10 mouse cellular contexts compared by ENCODE assay signal in genomic region chr2:157395960-157396359, GRCm38 (mm10). TPM values are rescaled to one million over a fixed set of nuclear protein-coding genes. Genes with fewer than 3 reads are reported as not detected.
DNase-seq lines count a peak whose midpoint lies in the region; ATAC-seq and TF ChIP-seq lines count a peak whose summit lies in the region.
"Had no signal": no experiment of that assay in that cellular context is flagged by ENCODE, and none has a peak within 500 bp of the region (broad histone marks: within the 10 kb centered on the region; RNA-seq: fewer than 3 reads in every experiment).

No protein-coding gene starts in this region.

- H3K4me3 ChIP-seq in forebrain, embryonic 10.5 days, result no peak overlapping the region
- no peak overlapping the region for H3K4me3 ChIP-seq in forebrain, postnatal 0 days (ENCODE audit: low read depth, low read length)
- H3K4me3 ChIP-seq in spleen, adult 2 months (ENCODE audit: extremely low read depth, insufficient read depth, insufficient read length), result no peak overlapping the region
- H3K4me3 ChIP-seq in midbrain, postnatal 0 days (ENCODE audit: low read depth, low read length), result no peak overlapping the region

- peak overlapping the region; percentile 12 for H3K27ac ChIP-seq in forebrain, embryonic 10.5 days
- no peak overlapping the region for H3K27ac ChIP-seq in forebrain, postnatal 0 days (ENCODE audit: low read depth, low read length)
- H3K27ac ChIP-seq in spleen, adult 2 months (ENCODE audit: insufficient read depth, low read length), result peak overlapping the region; percentile 48
- no peak overlapping the region; the same call in 1 of the 2 replicates for H3K27ac ChIP-seq in midbrain, postnatal 0 days (ENCODE audit: low read depth, low read length)

- DNase-seq in forebrain, embryonic 10.5 days (ENCODE audit: extremely low spot score, low spot score), result no peak
- no peak for DNase-seq in forebrain, postnatal 0 days
- DNase-seq in spleen, adult 2 months (ENCODE audit: low read depth in 1 of 2, low spot score in 2 of 2), result peak; percentile 11 to 37
- DNase-seq in spleen, adult 12 weeks (ENCODE audit: low spot score), result no peak
- peak; percentile 12 for DNase-seq in midbrain, postnatal 0 days (ENCODE audit: low spot score)
- DNase-seq in cerebellum, adult 9-11 months, result no peak
- no peak for DNase-seq in left cerebral cortex, adult 11 months (ENCODE audit: low spot score)
- no peak for DNase-seq in ovary, adult 18-20 months (ENCODE audit: low spot score)

- H3K36me3 ChIP-seq in forebrain, embryonic 10.5 days (replicated peaks), result peaks cover 71% of the 10 kb centered on the region
- H3K36me3 ChIP-seq in forebrain, postnatal 0 days (ENCODE audit: insufficient read depth), result peaks cover 16% of the 10 kb centered on the region
- H3K36me3 ChIP-seq in spleen, adult 2 months (ENCODE audit: control insufficient read depth, insufficient read depth, low read length), result peaks cover 9% of the 10 kb centered on the region
- H3K36me3 ChIP-seq in midbrain, postnatal 0 days (ENCODE audit: insufficient read depth, low read length), result peaks cover 17% of the 10 kb centered on the region

- peaks cover 23% of the 10 kb centered on the region for H3K4me1 ChIP-seq in forebrain, embryonic 10.5 days
- no peaks in the 10 kb centered on the region for H3K4me1 ChIP-seq in forebrain, postnatal 0 days (ENCODE audit: insufficient read depth)
- peaks cover 23% of the 10 kb centered on the region; the same call in 1 of the 2 replicates for H3K4me1 ChIP-seq in spleen, adult 2 months (ENCODE audit: control insufficient read depth, insufficient read depth, insufficient read length)
- H3K4me1 ChIP-seq in midbrain, postnatal 0 days (ENCODE audit: insufficient read depth, low read length), result no peaks in the 10 kb centered on the region

- H3K9ac ChIP-seq in forebrain, postnatal 0 days, result no peak overlapping the region
- H3K9ac ChIP-seq in midbrain, postnatal 0 days (replicated peaks; ENCODE audit: low read length, poor library complexity, severe bottlenecking), result no peak overlapping the region

- TF ChIP-seq CTCF in forebrain, postnatal 0 days (IDR thresholded peaks at IDR 0.05; ENCODE audit: low read depth), result no peak
- TF ChIP-seq CTCF in spleen, adult 2 months (IDR thresholded peaks at IDR 0.05; ENCODE audit: extremely low read depth, insufficient read depth, insufficient read length, insufficient replicate concordance), result no peak
- no peak for TF ChIP-seq CTCF in midbrain, postnatal 0 days (IDR thresholded peaks at IDR 0.05)

- no peaks in the 10 kb centered on the region for H3K27me3 ChIP-seq in forebrain, embryonic 10.5 days (ENCODE audit: poor library complexity, severe bottlenecking)
- H3K27me3 ChIP-seq in forebrain, postnatal 0 days (ENCODE audit: insufficient read depth, low read length), result no peaks in the 10 kb centered on the region
- no peaks in the 10 kb centered on the region for H3K27me3 ChIP-seq in spleen, adult 2 months (ENCODE audit: control insufficient read depth, insufficient read depth, low read length)
- no peaks in the 10 kb centered on the region for H3K27me3 ChIP-seq in midbrain, postnatal 0 days (ENCODE audit: insufficient read depth, low read length)

- ATAC-seq in forebrain, postnatal 0 days, result no peak
- ATAC-seq in midbrain, postnatal 0 days (ENCODE audit: low FRiP score), result no peak

- H3K4me2 ChIP-seq in forebrain, postnatal 0 days (ENCODE audit: low read depth), result no peak overlapping the region
- H3K4me2 ChIP-seq in midbrain, postnatal 0 days (ENCODE audit: low read depth, low read length, poor library complexity, severe bottlenecking), result no peak overlapping the region

- WGBS in forebrain, embryonic 10.5 days, result 54% methylated on average over 13 of the region's 13 CpGs
- 72% methylated on average over 13 of the region's 13 CpGs for WGBS in forebrain, postnatal 0 days
- WGBS in spleen, adult 2 months, result 14% methylated on average over 13 of the region's 13 CpGs
- WGBS in midbrain, postnatal 0 days, result 54% methylated on average over 13 of the region's 13 CpGs

- peaks cover 4% of the 10 kb centered on the region for H3K9me3 ChIP-seq in forebrain, embryonic 10.5 days
- H3K9me3 ChIP-seq in forebrain, postnatal 0 days (ENCODE audit: low read length), result 0 out of 2 replicates have a peak, but pooled peaks cover 6% of the 10 kb centered on the region
- H3K9me3 ChIP-seq in midbrain, postnatal 0 days (ENCODE audit: low read length), result no peaks in the 10 kb centered on the region

- no peak for TF ChIP-seq POLR2A in spleen, adult 2 months (IDR thresholded peaks at IDR 0.05; ENCODE audit: low read depth, low read length)

RNA-seq across cellular contexts. Expression of gene Src, which starts 22.3 kb away (rescaled TPM):
- 19.2 and 19.6 TPM in 2 replicates for polyA plus RNA-seq in forebrain, embryonic 10.5 days (2016; fragmentation: Nextera tagmentation; extraction: Ambion mirVana)
- total RNA-seq in forebrain, postnatal 0 days (2014; rRNA removed), result 96.0 and 124 TPM in 2 replicates
- polyA plus RNA-seq in forebrain, postnatal 0 days (2015; fragmentation: Nextera tagmentation; extraction: Ambion mirVana), result 22.8 and 29.1 TPM in 2 replicates
- 14.6 and 14.9 TPM in 2 replicates for polyA plus RNA-seq in spleen, adult 2 months (2012; rRNA removed)
- 129 and 137 TPM in 2 replicates for total RNA-seq in midbrain, postnatal 0 days (2014; rRNA removed)
- polyA plus RNA-seq in midbrain, postnatal 0 days (2015; fragmentation: Nextera tagmentation; extraction: Ambion mirVana), result 26.1 and 26.6 TPM in 2 replicates

RNA-seq across cellular contexts. Expression of gene Manbal, which starts 28.6 kb away (rescaled TPM):
- 64.4 and 68.1 TPM in 2 replicates for polyA plus RNA-seq in forebrain, embryonic 10.5 days (2016; fragmentation: Nextera tagmentation; extraction: Ambion mirVana)
- 69.9 and 73.6 TPM in 2 replicates for total RNA-seq in forebrain, postnatal 0 days (2014; rRNA removed)
- polyA plus RNA-seq in forebrain, postnatal 0 days (2015; fragmentation: Nextera tagmentation; extraction: Ambion mirVana), result 139 TPM in 2 replicates
- polyA plus RNA-seq in spleen, adult 2 months (2012; rRNA removed), result 49.6 and 54.8 TPM in 2 replicates
- total RNA-seq in midbrain, postnatal 0 days (2014; rRNA removed), result 70.8 and 70.9 TPM in 2 replicates
- 129 and 132 TPM in 2 replicates for polyA plus RNA-seq in midbrain, postnatal 0 days (2015; fragmentation: Nextera tagmentation; extraction: Ambion mirVana)

RNA-seq across cellular contexts. Expression of gene Ghrh, which starts 48.7 kb away (rescaled TPM):
- polyA plus RNA-seq in forebrain, embryonic 10.5 days (2016; fragmentation: Nextera tagmentation; extraction: Ambion mirVana), result 0.34 TPM in 1 of 2 replicates, not detected in the other
- 1.5 and 1.7 TPM in 2 replicates for total RNA-seq in forebrain, postnatal 0 days (2014; rRNA removed)
- polyA plus RNA-seq in forebrain, postnatal 0 days (2015; fragmentation: Nextera tagmentation; extraction: Ambion mirVana), result 0.74 and 2.8 TPM in 2 replicates
- polyA plus RNA-seq in spleen, adult 2 months (2012; rRNA removed), result not detected in 2 replicates
- total RNA-seq in midbrain, postnatal 0 days (2014; rRNA removed), result 1.3 and 3.0 TPM in 2 replicates
- polyA plus RNA-seq in midbrain, postnatal 0 days (2015; fragmentation: Nextera tagmentation; extraction: Ambion mirVana), result 5.0 and 7.6 TPM in 2 replicates
- total RNA-seq: heart, adult 18-20 months; left cerebral cortex, postnatal 10 days had no signal

Comparison
In these comparisons a context has a peak if more than half of its experiments do, and no peak if none do; other contexts are left out.
1. DNase-seq: peak in spleen, adult 2 months (2 of 2) and midbrain, postnatal 0 days (single experiment); none in forebrain, embryonic 10.5 days (single experiment), forebrain, postnatal 0 days (single experiment), spleen, adult 12 weeks (single experiment), cerebellum, adult 9-11 months (single experiment), left cerebral cortex, adult 11 months (single experiment) and ovary, adult 18-20 months (single experiment).
2. H3K27ac ChIP-seq: peak in forebrain, embryonic 10.5 days (single experiment) and spleen, adult 2 months (single experiment); none in forebrain, postnatal 0 days (single experiment) and midbrain, postnatal 0 days (single experiment).